Mouse (Mus musculus): ENCODE measurements around the gene Isyna1. TPM values are rescaled to one million over a fixed set of nuclear protein-coding genes. Genes with fewer than 3 reads are reported as not detected.

The Isyna1 gene
- 61.5 and 72.3 TPM in 2 replicates for polyA plus RNA-seq (2011; ENCODE audit: insufficient read depth, insufficient read length, low read depth, missing spikeins)

GRCm38 (mm10) chr8:70593961-70594609 is at the start of gene Isyna1:
TSS of gene Isyna1 (plus strand) at chr8:70594373.
- Histone ChIP-seq H3K27ac (ENCODE audit: insufficient read depth, low read length) (no peak within 1 kb of the TSS), H3K4me3 (ENCODE audit: low read depth, low read length) (peak within 1 kb of the TSS; percentile 80), H3K36me3 (ENCODE audit: control insufficient read depth, insufficient read depth, low read length, poor library complexity, severe bottlenecking) (no peaks in the 10 kb centered on the region; the same call in 1 of the 2 replicates), H3K27me3 (ENCODE audit: control insufficient read depth, insufficient read depth, low read length, poor library complexity, severe bottlenecking) (no peaks in the 10 kb centered on the region), H3K9me3 (replicated peaks; ENCODE audit: control insufficient read depth, insufficient read depth, low read length, poor library complexity, severe bottlenecking) (no peaks in the 10 kb centered on the region), H3K4me1 (ENCODE audit: control insufficient read depth, insufficient read depth, low read length) (peaks cover 4% of the 10 kb centered on the region), H3K9ac (ENCODE audit: low read depth, poor library complexity, severe bottlenecking) (peak within 1 kb of the TSS; percentile 78)
- TF ChIP-seq POLR2A (IDR thresholded peaks at IDR 0.05; ENCODE audit: insufficient read depth, low read length) (peak; percentile 97), CTCF (IDR thresholded peaks at IDR 0.05; ENCODE audit: low read depth, low read length) (no peak), EP300 (IDR thresholded peaks at IDR 0.05; ENCODE audit: insufficient read depth, low read depth, low read length) (0 out of 2 replicates have a peak, but pooled peaks have one; percentile 3)

GRCm38 (mm10) chr8:70546412-70546811 is 47.8 kb upstream of the Isyna1 start:
- no peaks in the 10 kb centered on the region for H3K4me1 ChIP-seq (ENCODE audit: control insufficient read depth, insufficient read depth, low read length)
- TF ChIP-seq CTCF (IDR thresholded peaks at IDR 0.05; ENCODE audit: low read depth, low read length) (no peak), POLR2A (IDR thresholded peaks at IDR 0.05; ENCODE audit: insufficient read depth, low read length) (no peak), EP300 (IDR thresholded peaks at IDR 0.05; ENCODE audit: insufficient read depth, low read depth, low read length) (no peak)
- H3K27me3 ChIP-seq (ENCODE audit: control insufficient read depth, insufficient read depth, low read length, poor library complexity, severe bottlenecking), result no peaks in the 10 kb centered on the region
- H3K9ac ChIP-seq (ENCODE audit: low read depth, poor library complexity, severe bottlenecking), result no peak overlapping the region
- no peak overlapping the region for H3K27ac ChIP-seq (ENCODE audit: insufficient read depth, low read length)
- no peak overlapping the region for H3K4me3 ChIP-seq (ENCODE audit: low read depth, low read length)
- no peaks in the 10 kb centered on the region for H3K36me3 ChIP-seq (ENCODE audit: control insufficient read depth, insufficient read depth, low read length, poor library complexity, severe bottlenecking)
- H3K9me3 ChIP-seq (replicated peaks; ENCODE audit: control insufficient read depth, insufficient read depth, low read length, poor library complexity, severe bottlenecking), result no peaks in the 10 kb centered on the region

GRCm38 (mm10) chr8:70547762-70548161 is 46.4 kb upstream of the Isyna1 start:
- Histone ChIP-seq H3K4me3 (ENCODE audit: low read depth, low read length) (no peak overlapping the region), H3K9ac (ENCODE audit: low read depth, poor library complexity, severe bottlenecking) (no peak overlapping the region), H3K27me3 (ENCODE audit: control insufficient read depth, insufficient read depth, low read length, poor library complexity, severe bottlenecking) (no peaks in the 10 kb centered on the region), H3K27ac (ENCODE audit: insufficient read depth, low read length) (no peak overlapping the region), H3K36me3 (ENCODE audit: control insufficient read depth, insufficient read depth, low read length, poor library complexity, severe bottlenecking) (no peaks in the 10 kb centered on the region), H3K4me1 (ENCODE audit: control insufficient read depth, insufficient read depth, low read length) (no peaks in the 10 kb centered on the region), H3K9me3 (replicated peaks; ENCODE audit: control insufficient read depth, insufficient read depth, low read length, poor library complexity, severe bottlenecking) (no peaks in the 10 kb centered on the region)
- TF ChIP-seq CTCF (IDR thresholded peaks at IDR 0.05; ENCODE audit: low read depth, low read length), result no peak
- TF ChIP-seq EP300 (IDR thresholded peaks at IDR 0.05; ENCODE audit: insufficient read depth, low read depth, low read length), result no peak
- no peak for TF ChIP-seq POLR2A (IDR thresholded peaks at IDR 0.05; ENCODE audit: insufficient read depth, low read length)

GRCm38 (mm10) chr8:70549412-70550184 is 44.6 kb upstream of the Isyna1 start:
- Histone ChIP-seq H3K36me3 (ENCODE audit: control insufficient read depth, insufficient read depth, low read length, poor library complexity, severe bottlenecking) (no peaks in the 10 kb centered on the region), H3K9me3 (replicated peaks; ENCODE audit: control insufficient read depth, insufficient read depth, low read length, poor library complexity, severe bottlenecking) (no peaks in the 10 kb centered on the region), H3K27ac (ENCODE audit: insufficient read depth, low read length) (no peak overlapping the region), H3K4me1 (ENCODE audit: control insufficient read depth, insufficient read depth, low read length) (no peaks in the 10 kb centered on the region), H3K27me3 (ENCODE audit: control insufficient read depth, insufficient read depth, low read length, poor library complexity, severe bottlenecking) (no peaks in the 10 kb centered on the region), H3K9ac (ENCODE audit: low read depth, poor library complexity, severe bottlenecking) (no peak overlapping the region), H3K4me3 (ENCODE audit: low read depth, low read length) (no peak overlapping the region)
- TF ChIP-seq POLR2A (IDR thresholded peaks at IDR 0.05; ENCODE audit: insufficient read depth, low read length) (no peak), EP300 (IDR thresholded peaks at IDR 0.05; ENCODE audit: insufficient read depth, low read depth, low read length) (no peak), CTCF (IDR thresholded peaks at IDR 0.05; ENCODE audit: low read depth, low read length) (peak; percentile 16)

- H3K4me1 ChIP-seq (ENCODE audit: control insufficient read depth, insufficient read depth, low read length), result no peaks in the 10 kb centered on the region
- no peaks in the 10 kb centered on the region for H3K9me3 ChIP-seq (replicated peaks; ENCODE audit: control insufficient read depth, insufficient read depth, low read length, poor library complexity, severe bottlenecking)
- H3K4me3 ChIP-seq (ENCODE audit: low read depth, low read length), result no peak overlapping the region
- H3K27me3 ChIP-seq (ENCODE audit: control insufficient read depth, insufficient read depth, low read length, poor library complexity, severe bottlenecking), result no peaks in the 10 kb centered on the region
- no peak overlapping the region for H3K9ac ChIP-seq (ENCODE audit: low read depth, poor library complexity, severe bottlenecking)
- H3K27ac ChIP-seq (ENCODE audit: insufficient read depth, low read length), result no peak overlapping the region
- no peaks in the 10 kb centered on the region for H3K36me3 ChIP-seq (ENCODE audit: control insufficient read depth, insufficient read depth, low read length, poor library complexity, severe bottlenecking)
- no peak for TF ChIP-seq POLR2A (IDR thresholded peaks at IDR 0.05; ENCODE audit: insufficient read depth, low read length)
- no peak for TF ChIP-seq EP300 (IDR thresholded peaks at IDR 0.05; ENCODE audit: insufficient read depth, low read depth, low read length)
These were observed 42.5 kb upstream of the Isyna1 start for GRCm38 (mm10) chr8:70551558-70552161.
